Mouse (Mus musculus) naive thymus-derived CD4-positive, alpha-beta T cell, adult 2 months (primary cell): ENCODE results near the gene Saa1.
"Not testable (repeated sequence)": the region's sequence is repeated elsewhere in the genome, so short reads cannot be mapped to it uniquely, and the experiment has no call there.

Source experiments
- DNase-seq: peaks from one replicate; pipeline ENCODE4 v3.0.0-alpha.2; 2011; ENCODE audit warnings: low read depth

Gene Saa1

GRCm38 (mm10) chr7:46742880-46743279, at the start of gene Saa1:
Gene Saa1, minus strand, starts transcription at chr7:46742980.
- not testable (repeated sequence) for DNase-seq

GRCm38 (mm10) chr7:46789177-46789849, 46.5 kb upstream of the Saa1 start:
- DNase-seq, result no peak

- peak; percentile 65 for DNase-seq
These were observed 27.9 kb upstream of the Saa1 start for GRCm38 (mm10) chr7:46770706-46771105.

GRCm38 (mm10) chr7:46768451-46768850, 25.7 kb upstream of the Saa1 start:
- no peak for DNase-seq

GRCm38 (mm10) chr7:46767371-46767770, 24.6 kb upstream of the Saa1 start:
- DNase-seq, result no peak

GRCm38 (mm10) chr7:46764672-46765071, 21.9 kb upstream of the Saa1 start:
- no peak for DNase-seq

GRCm38 (mm10) chr7:46762601-46763000, 19.8 kb upstream of the Saa1 start:
- DNase-seq, result no peak

GRCm38 (mm10) chr7:46761049-46761795, 18.4 kb upstream of the Saa1 start:
- no peak for DNase-seq

- DNase-seq, result no peak
These were observed 8.7 kb upstream of the Saa1 start, which contains the start of gene Saa2 for GRCm38 (mm10) chr7:46751490-46751889. Gene Saa2, plus strand, starts transcription at chr7:46751790.

- DNase-seq, result no peak
These were observed 5.7 kb upstream of the Saa1 start for GRCm38 (mm10) chr7:46748459-46748858.

GRCm38 (mm10) chr7:46746381-46746780, 3.6 kb upstream of the Saa1 start:
- DNase-seq, result no peak

- no peak for DNase-seq
These were observed 3.0 kb upstream of the Saa1 start for GRCm38 (mm10) chr7:46745816-46746215.

GRCm38 (mm10) chr7:46740041-46740440, 2.7 kb downstream of the Saa1 start:
- DNase-seq, result not testable (repeated sequence)

GRCm38 (mm10) chr7:46738561-46739460, 4.0 kb downstream of the Saa1 start:
- DNase-seq, result no peak

GRCm38 (mm10) chr7:46734983-46735382, 7.8 kb downstream of the Saa1 start:
- no peak for DNase-seq

GRCm38 (mm10) chr7:46732458-46732857, 10.3 kb downstream of the Saa1 start, which contains the start of gene Saa4:
Gene Saa4, minus strand, starts transcription at chr7:46732603.
- DNase-seq, result no peak

GRCm38 (mm10) chr7:46727584-46727983, 15.2 kb downstream of the Saa1 start:
- DNase-seq, result no peak

- DNase-seq, result no peak
These were observed 18.4 kb downstream of the Saa1 start for GRCm38 (mm10) chr7:46724396-46724795.

- DNase-seq, result no peak
These were observed 18.9 kb downstream of the Saa1 start for GRCm38 (mm10) chr7:46723849-46724248.

- no peak for DNase-seq
These were observed 19.4 kb downstream of the Saa1 start for GRCm38 (mm10) chr7:46723354-46723753.

GRCm38 (mm10) chr7:46720460-46720859, 22.3 kb downstream of the Saa1 start:
- DNase-seq, result no peak

- no peak for DNase-seq
These were observed 23.3 kb downstream of the Saa1 start for GRCm38 (mm10) chr7:46719526-46719925.
